Mouse (Mus musculus): ENCODE data around the gene Gm26566.

DNA sequence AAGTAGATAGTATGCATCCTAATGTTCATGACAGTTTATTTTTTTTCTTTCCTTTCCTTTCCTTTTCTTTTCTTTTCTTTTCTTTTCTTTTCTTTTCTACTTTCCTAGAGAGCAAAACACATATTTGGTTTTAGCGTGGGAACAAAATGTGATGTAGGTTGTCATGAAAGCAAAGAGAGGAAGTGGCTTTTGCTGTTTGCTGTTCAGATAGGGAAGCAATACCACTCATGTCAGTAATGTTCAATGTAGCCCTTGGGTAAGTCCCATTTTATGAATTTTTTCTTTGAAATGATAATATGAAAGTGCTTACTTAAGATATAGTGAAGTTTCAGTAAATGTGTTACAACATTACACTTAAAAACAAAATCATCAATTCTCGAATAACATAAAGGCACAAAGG, 28.2 kb upstream of the Gm26566 start:
- TF ChIP-seq CTCF (IDR thresholded peaks at IDR 0.05; ENCODE audit: extremely low read depth, insufficient read length, insufficient replicate concordance, low read depth, low read length) = no peak
- no peak for TF ChIP-seq POLR2A (IDR thresholded peaks at IDR 0.05; ENCODE audit: low read depth, low read length)

Data from small intestine, adult 2 months (tissue).